Mouse (Mus musculus): ENCODE measurements at regions not wholly inside any gene's neighbourhood (a gene's known extent, or its start where the extent isn't known, plus 50 kb on each side); places are given as distances from the start of the nearest gene placed in this dataset.

DNA sequence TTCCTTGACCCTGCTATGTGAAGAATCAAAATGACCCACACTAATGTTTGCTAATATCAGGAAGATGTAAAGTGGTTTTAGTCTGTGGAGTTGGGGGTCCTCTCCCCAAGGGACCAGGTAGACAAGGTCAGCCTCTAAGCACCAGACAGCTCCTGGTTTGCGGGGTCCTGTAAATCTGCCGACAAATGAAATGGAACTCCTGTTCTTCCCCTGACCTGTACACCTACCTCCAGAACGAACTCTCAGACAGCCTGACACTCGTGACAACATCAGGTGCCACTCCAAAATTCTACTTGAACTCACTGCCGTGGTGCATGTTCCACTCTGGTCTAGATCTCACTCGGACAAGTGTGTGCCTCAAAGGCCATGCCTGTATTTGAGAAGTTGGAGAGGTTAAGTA, 121.8 kb upstream of the Cdkn3 start:
- no peak for DNase-seq

GRCm38 (mm10) chr14:46637240-46637639, 123.1 kb upstream of the Cdkn3 start:
- DNase-seq, result no peak

DNA sequence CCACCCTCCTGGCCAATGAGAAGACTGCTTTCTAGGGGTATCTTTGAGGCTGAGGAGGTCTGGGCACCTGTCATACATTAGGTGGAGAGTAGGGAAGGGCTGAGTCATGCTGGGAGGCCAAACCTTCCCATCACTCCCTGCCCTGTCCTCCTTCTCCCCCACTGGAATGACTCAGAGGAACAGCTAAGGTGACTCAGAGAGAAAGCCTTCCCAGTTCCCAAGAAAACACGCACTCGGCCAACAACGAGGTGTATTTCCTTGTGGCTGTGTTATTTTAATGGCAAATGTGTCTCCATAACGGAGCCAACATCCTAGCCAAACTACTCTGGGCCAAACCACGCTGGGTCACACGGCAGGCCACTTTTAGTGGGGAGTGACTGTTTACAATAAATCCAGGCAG, 124.0 kb upstream of the Cdkn3 start:
- no peak for DNase-seq

GRCm38 (mm10) chr14:46635322-46635721, 125.0 kb upstream of the Cdkn3 start:
- no peak for DNase-seq

DNA sequence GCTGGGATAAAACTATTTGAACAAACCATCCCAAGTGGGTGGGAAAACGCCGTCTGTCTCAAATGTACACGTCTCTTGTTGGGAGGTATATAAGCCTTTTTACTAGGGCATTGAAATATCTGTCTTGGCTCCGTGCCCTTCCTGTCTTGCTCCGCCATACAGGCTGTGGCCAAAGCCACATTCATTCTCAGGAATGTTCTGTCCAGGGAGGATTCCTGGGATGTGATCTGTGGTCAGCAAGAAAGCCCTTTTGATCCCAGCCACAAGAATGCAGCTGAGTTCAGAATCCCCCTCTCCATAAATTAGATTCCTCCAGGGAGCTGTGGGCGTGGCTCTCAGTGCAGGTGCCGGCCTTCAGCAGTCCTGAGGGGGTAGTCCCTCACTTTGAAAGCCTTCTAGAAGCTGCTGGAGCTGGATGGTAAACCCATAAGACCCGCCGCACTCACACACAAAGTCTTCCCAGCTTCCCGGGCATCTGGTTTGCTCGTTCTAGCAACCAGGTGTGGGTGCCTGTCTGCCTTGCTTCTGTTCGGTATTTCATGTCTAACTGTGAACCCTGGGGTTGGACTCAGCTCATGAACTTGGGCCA, 125.6 kb upstream of the Cdkn3 start:
- DNase-seq, result no peak

DNA sequence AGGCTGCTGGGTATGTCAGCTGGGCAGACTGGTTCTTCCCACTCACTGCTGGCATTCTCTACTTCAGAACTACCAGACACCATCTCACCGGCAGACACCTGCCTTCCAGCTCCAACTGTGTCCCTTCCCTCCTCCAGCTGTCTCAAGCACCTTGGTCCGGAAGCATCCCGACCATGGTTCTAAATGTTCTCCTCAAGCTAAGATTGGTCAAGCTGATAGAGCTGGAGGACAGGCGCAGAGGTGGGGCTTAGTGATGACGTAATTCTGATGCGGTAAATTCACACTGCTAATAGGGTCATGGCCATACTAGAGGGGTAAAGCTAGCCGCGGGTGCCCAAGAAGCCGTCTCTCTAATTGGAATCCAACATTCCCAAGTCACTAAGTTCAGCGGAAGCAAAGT, 126.1 kb upstream of the Cdkn3 start:
- no peak for DNase-seq

GRCm38 (mm10) chr14:46627690-46628089, 132.7 kb upstream of the Cdkn3 start:
- no peak for DNase-seq

DNA sequence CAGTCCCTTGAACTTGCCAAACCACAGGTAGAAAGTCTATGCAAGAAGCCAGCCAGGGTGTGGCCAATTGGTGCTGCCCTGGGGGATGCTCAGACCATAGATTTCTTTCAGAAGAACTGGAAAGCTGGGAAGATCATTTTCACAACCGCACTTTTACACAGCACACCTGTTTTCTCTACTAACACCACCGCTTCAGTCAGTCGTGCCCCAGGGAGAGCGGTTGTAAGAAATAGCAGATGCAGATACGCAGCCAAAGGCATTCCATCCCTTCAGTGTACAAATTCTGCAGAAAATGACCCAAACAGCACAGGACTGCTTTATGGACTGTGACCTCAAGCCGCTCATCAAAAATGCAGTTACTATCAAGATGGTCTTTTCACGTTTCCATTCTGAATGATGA, 134.6 kb upstream of the Cdkn3 start:
- DNase-seq, result no peak

DNA sequence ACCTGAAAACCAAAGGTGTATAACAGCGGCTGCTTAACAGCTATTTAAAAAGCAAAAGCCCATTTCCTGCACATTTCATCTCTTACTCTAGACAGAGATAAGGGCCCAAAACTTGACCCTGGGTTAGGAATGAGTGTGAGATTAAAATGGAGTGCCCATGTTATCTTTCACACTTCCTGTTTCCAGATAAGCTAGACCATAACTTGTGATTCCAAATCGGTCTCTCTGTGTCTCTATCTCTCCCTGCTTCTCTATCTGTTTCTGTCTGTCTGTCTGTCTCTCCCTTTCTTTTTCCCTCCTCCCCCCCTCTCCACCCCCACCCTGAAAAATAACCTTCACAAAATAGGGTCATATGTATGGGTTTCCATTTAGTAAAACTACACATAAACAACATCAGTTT, 136.7 kb upstream of the Cdkn3 start:
- DNase-seq, result no peak

DNA sequence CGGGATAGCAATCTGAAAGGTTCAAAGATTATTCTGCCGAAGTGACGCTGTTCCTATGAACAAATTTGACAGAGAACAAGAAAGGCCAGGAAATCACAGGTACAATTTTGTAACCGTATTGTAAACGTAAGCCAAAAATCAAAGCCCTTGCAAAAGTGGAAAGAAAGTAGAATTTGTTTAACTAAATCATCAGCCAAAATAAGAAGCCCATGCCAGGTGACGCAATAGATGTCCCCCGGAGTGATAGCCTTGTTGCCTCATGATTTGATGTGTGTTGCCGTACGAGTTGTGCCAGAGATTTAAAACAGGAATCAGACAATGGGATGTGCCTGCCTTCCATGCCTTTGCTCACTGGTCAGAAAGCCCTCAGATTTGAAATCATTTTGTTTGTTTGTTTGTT, 144.3 kb upstream of the Cdkn3 start:
- DNase-seq, result no peak

DNA sequence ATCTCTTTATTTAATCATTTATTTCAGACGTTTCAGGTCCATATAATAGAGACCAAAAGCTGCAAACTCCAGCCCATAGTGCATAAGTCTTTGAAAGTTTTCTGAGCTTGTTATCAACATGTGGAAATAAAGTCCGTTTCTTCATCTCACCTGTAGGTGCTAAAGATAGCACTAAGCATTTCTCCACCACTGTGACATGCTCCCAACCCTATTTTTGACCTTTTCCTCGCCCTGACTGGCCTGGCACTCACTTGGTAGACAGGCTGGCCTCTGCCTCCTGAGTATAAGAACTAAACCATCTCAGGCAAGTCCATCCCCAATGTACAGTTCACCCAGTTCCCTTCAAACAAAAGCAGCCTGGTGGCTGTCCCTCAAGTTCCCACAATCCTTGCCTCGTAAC, 145.4 kb upstream of the Cdkn3 start:
- DNase-seq, result no peak

DNA sequence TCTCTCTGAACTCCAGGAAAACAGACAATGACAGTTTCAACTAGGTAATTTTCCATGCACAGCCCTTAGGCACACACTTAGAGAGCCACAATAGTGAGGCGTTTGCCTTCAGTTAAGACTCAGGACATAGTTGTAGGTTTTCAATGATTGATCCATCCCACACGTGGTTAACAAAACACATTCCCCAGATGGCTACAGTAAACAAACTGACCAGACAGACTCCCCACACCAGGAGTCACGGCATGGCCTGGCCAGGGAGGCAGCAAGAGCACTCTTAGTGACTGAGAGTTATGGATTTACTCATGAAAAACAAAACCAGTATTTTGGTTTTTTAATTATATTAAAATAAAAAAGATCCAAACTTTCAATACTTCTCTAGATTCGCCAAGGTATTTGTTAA, 146.6 kb upstream of the Cdkn3 start:
- DNase-seq, result no peak

GRCm38 (mm10) chr14:46613211-46613610, 147.1 kb upstream of the Cdkn3 start:
- DNase-seq, result no peak

- no peak for DNase-seq
Observed at GRCm38 (mm10) chr14:46612584-46612983, 147.8 kb upstream of the Cdkn3 start.

DNA sequence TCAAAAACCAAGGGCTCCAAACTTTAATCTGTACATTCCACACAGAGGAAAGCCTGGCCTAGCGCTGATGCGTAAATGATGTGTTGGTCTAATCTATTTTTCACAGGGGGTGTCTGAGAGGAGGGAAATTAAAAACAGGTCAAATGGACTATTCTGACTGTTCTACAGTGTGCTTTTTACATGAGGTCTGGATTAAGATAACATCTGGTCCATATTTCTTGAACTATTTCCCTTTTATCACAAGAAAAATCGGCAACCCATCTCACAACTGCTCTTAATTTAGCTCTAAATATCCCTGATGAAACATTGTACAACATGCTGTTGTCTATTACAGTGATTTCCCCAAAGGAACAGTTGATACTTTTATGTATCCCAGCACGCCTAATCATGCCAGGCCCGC, 149.4 kb upstream of the Cdkn3 start:
- DNase-seq, result no peak

DNA sequence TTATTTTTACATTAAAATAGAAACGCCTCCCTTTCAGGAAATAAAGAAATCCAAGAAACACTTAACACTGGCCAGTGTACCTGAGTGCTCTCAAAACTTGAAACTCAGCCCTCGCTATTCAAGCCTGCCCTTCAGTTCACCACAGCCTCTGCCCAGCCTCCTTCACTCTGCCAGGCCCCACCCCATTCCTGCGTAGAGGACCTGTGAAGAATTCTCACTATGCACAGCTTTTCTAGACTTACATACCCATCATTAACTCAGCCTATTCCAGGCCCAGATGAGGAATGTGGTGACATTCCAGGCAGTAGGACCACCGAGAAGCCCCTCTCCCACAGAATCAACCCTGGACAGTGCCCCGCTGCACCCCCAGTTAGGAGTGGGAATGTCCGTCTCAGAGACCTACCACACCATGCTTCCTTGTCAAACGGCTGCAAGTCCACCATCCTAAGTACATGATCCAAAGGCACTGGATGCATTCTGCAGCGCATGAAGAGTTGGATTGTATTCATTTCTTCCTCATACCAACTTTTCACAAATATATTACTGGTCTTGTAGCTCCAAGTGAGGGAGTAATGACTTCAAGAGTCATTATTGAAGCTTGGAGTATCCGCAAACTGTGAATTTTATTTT, 150.0 kb upstream of the Cdkn3 start:
- DNase-seq, result no peak

GRCm38 (mm10) chr14:46606694-46607093, 153.6 kb upstream of the Cdkn3 start:
- no peak for DNase-seq

- DNase-seq, result no peak
Observed at GRCm38 (mm10) chr14:46606037-46606436, 154.3 kb upstream of the Cdkn3 start.

GRCm38 (mm10) chr14:46604886-46605531, 155.3 kb upstream of the Cdkn3 start:
- DNase-seq, result no peak

- DNase-seq, result no peak
Observed at GRCm38 (mm10) chr14:46604156-46604885, 156.0 kb upstream of the Cdkn3 start.

GRCm38 (mm10) chr14:46596696-46597359, 163.5 kb upstream of the Cdkn3 start:
- no peak for DNase-seq

GRCm38 (mm10) chr14:46594151-46594550, 166.2 kb upstream of the Cdkn3 start:
- no peak for DNase-seq

GRCm38 (mm10) chr14:46591753-46592359, 168.5 kb upstream of the Cdkn3 start:
- DNase-seq, result no peak
